Mouse (Mus musculus) liver, adult 2 months (tissue): ENCODE measurements at regions not wholly inside any gene's neighbourhood (a gene's known extent, or its start where the extent isn't known, plus 50 kb on each side); places are given as distances from the start of the nearest gene placed in this dataset.

ENCODE experiments used
- DNase-seq: peaks from one replicate; pipeline ENCODE4 v3.0.0-alpha.2; 2011; ENCODE audit warnings: low read depth, low spot score; ENCODE audit errors: extremely low read depth
- H3K27ac ChIP-seq: fragments of 200-500 bp; replicated peaks from 2 replicates; pipeline ENCODE4 v1.5.1; 2012; ENCODE audit warnings: low read depth, mild to moderate bottlenecking, control low read depth, inconsistent platforms, low read length; ENCODE audit not compliant: insufficient read depth
- H3K27me3 ChIP-seq: fragments of 200-500 bp; 2 replicates; pipeline ENCODE4 v1.6.1; 2012; ENCODE audit warnings: mild to moderate bottlenecking, moderate library complexity, low read length, inconsistent platforms; ENCODE audit not compliant: control insufficient read depth, insufficient read depth
- H3K36me3 ChIP-seq: fragments of 200-500 bp; 2 replicates; pipeline ENCODE4 v1.6.1; 2012; ENCODE audit warnings: low read length, inconsistent platforms; ENCODE audit not compliant: control insufficient read depth, insufficient read depth
- H3K4me1 ChIP-seq: fragments of 200-500 bp; 2 replicates; pipeline ENCODE4 v1.6.1; 2011; ENCODE audit warnings: low read length; ENCODE audit not compliant: control insufficient read depth, insufficient read depth
- H3K4me3 ChIP-seq: fragments of 200-500 bp; 2 replicates; pipeline ENCODE4 v1.5.1; 2011; ENCODE audit warnings: low read depth, mild to moderate bottlenecking, control low read depth, low read length, moderate library complexity; ENCODE audit not compliant: insufficient read depth
- H3K79me2 ChIP-seq: fragments of 200-500 bp; 2 replicates; pipeline ENCODE4 v1.6.1; 2012; ENCODE audit warnings: inconsistent platforms, mild to moderate bottlenecking, low read length, moderate library complexity; ENCODE audit not compliant: control insufficient read depth, insufficient read depth
- H3K9ac ChIP-seq: fragments of 200-500 bp; 2 replicates; pipeline ENCODE4 v1.6.1; 2012; ENCODE audit warnings: low read depth, mild to moderate bottlenecking, control low read depth, inconsistent platforms, low read length
- CTCF ChIP-seq: fragments of 200-500 bp; IDR thresholded peaks from 2 replicates; pipeline ENCODE4 v1.5.1; 2011; ENCODE audit warnings: low read depth, low read length, control low read depth
- POLR2A ChIP-seq: fragments of 200-500 bp; IDR thresholded peaks from 2 replicates; pipeline ENCODE4 v1.6.1; 2011; ENCODE audit warnings: low read length, control low read depth; ENCODE audit not compliant: insufficient read depth; ENCODE audit errors: extremely low read depth
- WGBS: fragments of 180-500 bp; shearing (Covaris S2); methylation state at CpG from one replicate; pipeline ENCODE4 v1.1.7; 2018; 5-methylcytosine and 5-hydroxymethylcytosine counted together

- no peaks in the 10 kb centered on the region for H3K79me2 ChIP-seq
- no peak overlapping the region for H3K9ac ChIP-seq
- H3K27ac ChIP-seq = no peak overlapping the region
- no peak for DNase-seq
- H3K4me1 ChIP-seq = no peaks in the 10 kb centered on the region
- TF ChIP-seq CTCF (no peak), POLR2A (no peak)
- no peak overlapping the region for H3K4me3 ChIP-seq
- no peaks in the 10 kb centered on the region for H3K27me3 ChIP-seq
- no peaks in the 10 kb centered on the region for H3K36me3 ChIP-seq
Observed at GRCm38 (mm10) chr4:28064935-28065334, 748.0 kb upstream of the Epha7 start.

- no peaks in the 10 kb centered on the region for H3K79me2 ChIP-seq
- H3K4me1 ChIP-seq = no peaks in the 10 kb centered on the region
- H3K27me3 ChIP-seq = no peaks in the 10 kb centered on the region
- H3K9ac ChIP-seq = no peak overlapping the region
- TF ChIP-seq POLR2A (no peak), CTCF (no peak)
- H3K4me3 ChIP-seq = no peak overlapping the region
- WGBS = 60% methylated on average over 1 of the region's 1 CpGs
- no peak for DNase-seq
- no peaks in the 10 kb centered on the region for H3K36me3 ChIP-seq
- H3K27ac ChIP-seq = no peak overlapping the region
Observed at GRCm38 (mm10) chr4:28065828-28066227, 747.1 kb upstream of the Epha7 start.

GRCm38 (mm10) chr4:28079030-28079429, 733.9 kb upstream of the Epha7 start:
- H3K4me1 ChIP-seq = no peaks in the 10 kb centered on the region
- H3K9ac ChIP-seq = no peak overlapping the region
- no peaks in the 10 kb centered on the region for H3K36me3 ChIP-seq
- TF ChIP-seq POLR2A (no peak), CTCF (no peak)
- WGBS = 82% methylated on average over 2 of the region's 2 CpGs
- no peak for DNase-seq
- H3K27ac ChIP-seq = no peak overlapping the region
- no peak overlapping the region for H3K4me3 ChIP-seq
- H3K79me2 ChIP-seq = no peaks in the 10 kb centered on the region
- H3K27me3 ChIP-seq = no peaks in the 10 kb centered on the region

GRCm38 (mm10) chr4:28092854-28093253, 720.1 kb upstream of the Epha7 start:
- Histone ChIP-seq H3K27me3 (no peaks in the 10 kb centered on the region), H3K4me1 (no peaks in the 10 kb centered on the region), H3K27ac (no peak overlapping the region), H3K9ac (no peak overlapping the region), H3K36me3 (no peaks in the 10 kb centered on the region), H3K4me3 (no peak overlapping the region), H3K79me2 (no peaks in the 10 kb centered on the region)
- 36% methylated on average over 3 of the region's 3 CpGs for WGBS
- no peak for DNase-seq
- TF ChIP-seq POLR2A (no peak), CTCF (no peak)

- H3K9ac ChIP-seq = no peak overlapping the region
- no peaks in the 10 kb centered on the region for H3K4me1 ChIP-seq
- H3K27me3 ChIP-seq = no peaks in the 10 kb centered on the region
- no peaks in the 10 kb centered on the region for H3K36me3 ChIP-seq
- H3K79me2 ChIP-seq = no peaks in the 10 kb centered on the region
- WGBS = 78% methylated on average over 8 of the region's 8 CpGs
- no peak overlapping the region for H3K27ac ChIP-seq
- TF ChIP-seq POLR2A (no peak), CTCF (no peak)
- no peak overlapping the region for H3K4me3 ChIP-seq
- DNase-seq = no peak
Observed at GRCm38 (mm10) chr4:28143165-28143564, 669.8 kb upstream of the Epha7 start.

GRCm38 (mm10) chr4:28155116-28155515, 657.8 kb upstream of the Epha7 start:
- DNase-seq = no peak
- H3K4me3 ChIP-seq = no peak overlapping the region
- H3K27me3 ChIP-seq = no peaks in the 10 kb centered on the region
- H3K79me2 ChIP-seq = no peaks in the 10 kb centered on the region
- no peak overlapping the region for H3K27ac ChIP-seq
- no peak overlapping the region for H3K9ac ChIP-seq
- WGBS = 56% methylated on average over 2 of the region's 2 CpGs
- H3K36me3 ChIP-seq = no peaks in the 10 kb centered on the region
- H3K4me1 ChIP-seq = no peaks in the 10 kb centered on the region
- TF ChIP-seq POLR2A (no peak), CTCF (no peak)
